Mouse (Mus musculus) erythroblast, embryonic 14.5 days (primary cell): ENCODE data around the gene Slc22a15. TPM values are rescaled to one million over a fixed set of nuclear protein-coding genes. Genes with fewer than 3 reads are reported as not detected.
"Not testable (repeated sequence)": the region's sequence is repeated elsewhere in the genome, so short reads cannot be mapped to it uniquely, and the experiment has no call there.

Source experiments
- H3K27me3 ChIP-seq: 2 replicates; pipeline ENCODE4 v1.6.1; 2012; ENCODE audit warnings: inconsistent platforms; ENCODE audit not compliant: control insufficient read depth
- H3K36me3 ChIP-seq: 2 replicates; pipeline ENCODE4 v1.6.1; 2012; ENCODE audit warnings: mild to moderate bottlenecking, inconsistent platforms; ENCODE audit not compliant: control insufficient read depth
- H3K4me1 ChIP-seq: 2 replicates; pipeline ENCODE4 v1.6.1; 2012; ENCODE audit warnings: inconsistent platforms; ENCODE audit not compliant: control insufficient read depth
- H3K4me3 ChIP-seq: replicated peaks from 2 replicates; pipeline ENCODE3; 2012; ENCODE audit warnings: moderate library complexity, mild to moderate bottlenecking, inconsistent platforms
- H3K9me3 ChIP-seq: 2 replicates; pipeline ENCODE4 v1.6.1; 2012; ENCODE audit warnings: low read length, inconsistent platforms, mixed read lengths; ENCODE audit not compliant: control insufficient read depth
- GATA1 ChIP-seq: IDR thresholded peaks from 2 replicates; pipeline ENCODE4 v1.6.1; 2012; ENCODE audit warnings: low read length, inconsistent platforms, mixed read lengths
- TAL1 ChIP-seq: IDR thresholded peaks from 3 replicates; pipeline ENCODE4 v1.6.1; 2012; ENCODE audit warnings: low read length, inconsistent platforms, mixed read lengths
- polyA plus RNA-seq: library from polyadenylated mRNA; stranded (reverse); fragments of >175 nt; gene quantifications from 2 replicates; pipeline ENCODE4 v1.2.3, GENCODE M21; 2012

Slc22a15 gene
- polyA plus RNA-seq, 1 experiment: not detected

- no peaks in the 10 kb centered on the region for H3K36me3 ChIP-seq
- no peaks in the 10 kb centered on the region for H3K9me3 ChIP-seq
- TF ChIP-seq GATA1 (no peak), TAL1 (no peak)
- H3K4me1 ChIP-seq: no peaks in the 10 kb centered on the region
- no peaks in the 10 kb centered on the region for H3K27me3 ChIP-seq
- H3K4me3 ChIP-seq: no peak overlapping the region
Measured at GRCm38 (mm10) chr3:101829881-101830616, 94.2 kb downstream of the Slc22a15 start.

- H3K4me1 ChIP-seq: no peaks in the 10 kb centered on the region
Measured at GRCm38 (mm10) chr3:101828595-101828994, 95.7 kb downstream of the Slc22a15 start.

GRCm38 (mm10) chr3:101827220-101827715 is 97.0 kb downstream of the Slc22a15 start:
- H3K9me3 ChIP-seq: no peaks in the 10 kb centered on the region
- no peaks in the 10 kb centered on the region for H3K4me1 ChIP-seq
- no peak overlapping the region for H3K4me3 ChIP-seq
- no peaks in the 10 kb centered on the region for H3K27me3 ChIP-seq
- TF ChIP-seq TAL1 (no peak), GATA1 (no peak)
- H3K36me3 ChIP-seq: no peaks in the 10 kb centered on the region

More at GRCm38 (mm10) chr3:101828595-101828994, 95.7 kb downstream of the Slc22a15 start:
- Histone ChIP-seq H3K4me3 (no peak overlapping the region), H3K27me3 (no peaks in the 10 kb centered on the region), H3K36me3 (no peaks in the 10 kb centered on the region), H3K9me3 (no peaks in the 10 kb centered on the region)
- TF ChIP-seq TAL1 (no peak), GATA1 (no peak)

GRCm38 (mm10) chr3:101824338-101824737 is 99.9 kb downstream of the Slc22a15 start:
- H3K4me1 ChIP-seq: no peaks in the 10 kb centered on the region
- H3K9me3 ChIP-seq: no peaks in the 10 kb centered on the region
- H3K36me3 ChIP-seq: no peaks in the 10 kb centered on the region
- no peak overlapping the region for H3K4me3 ChIP-seq
- H3K27me3 ChIP-seq: no peaks in the 10 kb centered on the region
- TF ChIP-seq TAL1: no peak

- no peak overlapping the region for H3K4me3 ChIP-seq
- H3K27me3 ChIP-seq: no peaks in the 10 kb centered on the region
- no peaks in the 10 kb centered on the region for H3K9me3 ChIP-seq
- H3K4me1 ChIP-seq: no peaks in the 10 kb centered on the region
- TF ChIP-seq GATA1 (no peak), TAL1 (no peak)
- H3K36me3 ChIP-seq: no peaks in the 10 kb centered on the region
Measured at GRCm38 (mm10) chr3:101822052-101822451, 102.2 kb downstream of the Slc22a15 start.

- not testable (repeated sequence) for H3K4me1 ChIP-seq, H3K36me3 ChIP-seq, H3K4me3 ChIP-seq, H3K9me3 ChIP-seq, H3K27me3 ChIP-seq
Measured at GRCm38 (mm10) chr3:101820708-101821107, 103.5 kb downstream of the Slc22a15 start.

- H3K4me1 ChIP-seq: no peaks in the 10 kb centered on the region
- no peaks in the 10 kb centered on the region for H3K36me3 ChIP-seq
- H3K27me3 ChIP-seq: no peaks in the 10 kb centered on the region
- no peak overlapping the region for H3K4me3 ChIP-seq
- H3K9me3 ChIP-seq: no peaks in the 10 kb centered on the region
- TF ChIP-seq TAL1 (no peak), GATA1 (no peak)
Measured at GRCm38 (mm10) chr3:101816006-101816405, 108.2 kb downstream of the Slc22a15 start.

- no peaks in the 10 kb centered on the region for H3K9me3 ChIP-seq
- no peaks in the 10 kb centered on the region for H3K27me3 ChIP-seq
- TF ChIP-seq TAL1 (no peak), GATA1 (no peak)
- H3K36me3 ChIP-seq: no peaks in the 10 kb centered on the region
- no peaks in the 10 kb centered on the region for H3K4me1 ChIP-seq
- H3K4me3 ChIP-seq: no peak overlapping the region
Measured at GRCm38 (mm10) chr3:101814790-101815189, 109.5 kb downstream of the Slc22a15 start.

GRCm38 (mm10) chr3:101812341-101812962 is 111.8 kb downstream of the Slc22a15 start:
- Histone ChIP-seq H3K4me1 (no peaks in the 10 kb centered on the region), H3K9me3 (no peaks in the 10 kb centered on the region), H3K36me3 (no peaks in the 10 kb centered on the region), H3K4me3 (no peak overlapping the region), H3K27me3 (no peaks in the 10 kb centered on the region)
- no peak for TF ChIP-seq GATA1
- TF ChIP-seq TAL1: no peak

- H3K27me3 ChIP-seq: no peaks in the 10 kb centered on the region
- no peak overlapping the region for H3K4me3 ChIP-seq
- no peaks in the 10 kb centered on the region for H3K9me3 ChIP-seq
- H3K4me1 ChIP-seq: no peaks in the 10 kb centered on the region
- no peaks in the 10 kb centered on the region for H3K36me3 ChIP-seq
- no peak for TF ChIP-seq TAL1
- no peak for TF ChIP-seq GATA1
Measured at GRCm38 (mm10) chr3:101811931-101812330, 112.3 kb downstream of the Slc22a15 start.
